Mouse (Mus musculus) testis, adult 2 months (tissue): ENCODE results near the gene Hist1h2bb.

Source experiments
- CTCF ChIP-seq: fragments of 200-500 bp; IDR thresholded peaks from 2 replicates; pipeline ENCODE4 v1.5.1; 2012; ENCODE audit warnings: low read depth, mild to moderate bottlenecking, inconsistent platforms, low read length, moderate library complexity; ENCODE audit not compliant: control insufficient read depth, insufficient read depth, insufficient replicate concordance
- POLR2A ChIP-seq: fragments of 200-500 bp; IDR thresholded peaks from 2 replicates; pipeline ENCODE4 v1.6.1; 2012; ENCODE audit warnings: low read depth, mild to moderate bottlenecking, inconsistent platforms, low read length, moderate library complexity; ENCODE audit not compliant: control insufficient read depth

DNA sequence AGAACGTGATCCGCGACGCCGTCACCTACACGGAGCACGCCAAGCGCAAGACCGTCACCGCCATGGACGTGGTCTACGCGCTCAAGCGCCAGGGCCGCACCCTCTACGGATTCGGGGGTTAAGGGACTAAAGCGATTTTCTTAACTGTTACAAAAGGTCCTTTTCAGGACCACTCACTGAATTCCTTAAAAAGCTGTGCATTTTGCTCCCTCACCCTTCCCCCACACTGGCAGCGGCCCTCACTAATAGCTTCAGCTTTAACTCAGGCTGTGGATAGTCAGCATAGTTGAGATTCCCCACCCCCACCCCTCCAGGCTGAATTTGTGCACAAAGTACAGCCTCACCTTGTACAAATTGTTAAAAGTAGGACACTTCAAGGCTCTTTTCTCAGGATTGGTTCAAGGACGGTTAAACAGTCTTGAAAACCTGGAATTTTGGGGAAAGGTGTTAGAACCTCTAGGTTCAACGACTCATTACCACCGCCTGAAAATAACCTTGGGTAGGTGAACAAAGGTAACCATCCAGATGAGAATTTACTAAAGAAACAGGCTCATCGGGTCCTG, 10.8 kb downstream of the Hist1h2bb start:
- TF ChIP-seq CTCF (no peak), POLR2A (no peak)
